Mouse (Mus musculus) embryonic fibroblast, embryonic 13.5 days (primary cell): ENCODE measurements around the gene Cbx1.

Source experiments
- CTCF ChIP-seq: IDR thresholded peaks from 2 replicates; pipeline ENCODE4 v1.5.1; 2011; ENCODE audit warnings: mild to moderate bottlenecking, control low read depth, low read length, moderate library complexity, borderline replicate concordance; ENCODE audit not compliant: insufficient read depth
- POLR2A ChIP-seq: IDR thresholded peaks from 2 replicates; pipeline ENCODE4 v1.6.1; 2011; ENCODE audit warnings: low read depth, mild to moderate bottlenecking, control low read depth, low read length, moderate library complexity

- TF ChIP-seq CTCF (no peak), POLR2A (no peak)
Measured at GRCm38 (mm10) chr11:96786731-96787450, 2.0 kb upstream of the Cbx1 start.
